Mouse (Mus musculus) liver, adult (tissue): ENCODE data around the gene Kat2b.

ENCODE experiments used
- GATA4 ChIP-seq: IDR thresholded peaks from 2 replicates; pipeline ENCODE4 v1.6.1; 2014; ENCODE audit warnings: mild to moderate bottlenecking, low read length; ENCODE audit not compliant: insufficient replicate concordance

Gene Kat2b

DNA sequence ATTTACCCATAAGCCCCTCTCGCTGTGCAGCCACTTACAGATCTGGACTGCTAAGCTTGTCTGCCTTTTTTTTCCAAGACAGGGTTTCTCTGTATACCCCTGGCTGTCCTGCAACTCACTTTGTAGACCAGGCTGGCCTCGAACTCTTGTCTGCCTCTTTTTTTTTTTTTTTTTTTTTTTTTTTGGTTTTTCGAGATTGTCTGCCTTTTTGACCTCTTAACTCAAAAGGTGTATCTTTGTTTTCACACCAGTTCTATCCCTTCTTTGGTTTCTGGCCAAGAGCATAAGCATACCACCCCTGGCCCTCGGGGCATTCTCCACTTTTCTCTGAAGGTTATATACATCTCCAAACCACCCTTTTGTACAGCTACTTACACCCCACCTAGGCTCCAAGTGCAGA is 1.8 kb upstream of the Kat2b start:
- TF ChIP-seq GATA4: no peak

DNA sequence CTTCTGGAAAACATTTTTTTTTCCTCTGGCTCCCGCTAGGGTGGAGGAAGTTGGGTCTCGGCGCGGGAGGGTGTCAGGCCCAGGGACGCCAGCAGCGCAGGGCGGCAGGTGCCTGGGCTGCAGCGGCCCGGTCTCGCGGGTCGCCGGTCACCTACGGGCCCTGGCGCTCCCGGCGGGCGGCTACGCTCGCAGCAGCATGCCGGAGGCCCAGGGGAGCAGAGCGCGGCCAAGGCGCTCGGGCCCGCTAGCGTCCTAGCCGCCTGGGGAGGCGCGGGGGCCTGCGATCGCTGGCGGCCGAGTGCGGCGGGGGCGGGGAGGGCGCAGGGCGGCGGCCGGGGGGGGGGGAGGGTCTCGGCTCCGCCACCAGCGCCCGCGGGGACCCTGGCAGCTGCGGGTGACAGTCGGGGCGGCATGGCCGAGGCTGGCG is 271 bp downstream of the Kat2b start:
- no peak for TF ChIP-seq GATA4

DNA sequence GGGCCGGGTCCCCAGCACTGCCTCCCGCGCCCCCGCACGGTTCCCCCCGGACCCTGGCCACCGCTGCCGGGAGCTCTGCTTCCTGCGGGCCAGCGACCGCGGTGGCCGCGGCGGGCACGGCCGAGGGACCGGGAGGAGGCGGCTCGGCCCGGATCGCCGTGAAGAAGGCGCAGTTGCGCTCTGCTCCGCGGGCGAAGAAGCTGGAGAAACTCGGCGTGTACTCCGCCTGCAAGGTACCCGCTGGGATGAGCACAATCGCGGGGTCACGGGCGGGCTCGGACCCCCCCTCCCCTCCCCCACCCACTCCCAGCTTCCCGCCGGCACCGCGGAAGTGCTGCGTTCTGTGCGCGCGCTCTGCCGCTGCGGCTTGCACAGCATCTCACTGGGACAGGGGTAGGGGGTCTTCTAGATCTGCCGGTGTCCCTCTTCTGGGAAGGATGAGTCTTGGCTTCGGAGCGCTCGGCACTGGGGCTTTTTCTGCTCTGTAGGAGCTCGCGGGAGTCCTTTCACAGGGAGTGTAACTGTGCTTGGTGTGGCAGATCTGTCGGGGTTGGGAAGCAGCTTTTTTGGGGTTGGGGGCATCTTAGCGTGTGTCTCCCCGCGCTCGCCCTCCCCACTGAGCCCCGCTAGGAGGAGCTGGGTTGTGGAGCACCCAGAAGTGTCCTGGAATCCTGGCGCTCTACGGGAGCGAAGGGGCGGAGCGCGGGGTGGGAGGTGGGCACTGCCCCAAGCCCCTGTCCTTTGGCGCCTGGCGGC is 863 bp downstream of the Kat2b start:
- TF ChIP-seq GATA4: no peak

DNA sequence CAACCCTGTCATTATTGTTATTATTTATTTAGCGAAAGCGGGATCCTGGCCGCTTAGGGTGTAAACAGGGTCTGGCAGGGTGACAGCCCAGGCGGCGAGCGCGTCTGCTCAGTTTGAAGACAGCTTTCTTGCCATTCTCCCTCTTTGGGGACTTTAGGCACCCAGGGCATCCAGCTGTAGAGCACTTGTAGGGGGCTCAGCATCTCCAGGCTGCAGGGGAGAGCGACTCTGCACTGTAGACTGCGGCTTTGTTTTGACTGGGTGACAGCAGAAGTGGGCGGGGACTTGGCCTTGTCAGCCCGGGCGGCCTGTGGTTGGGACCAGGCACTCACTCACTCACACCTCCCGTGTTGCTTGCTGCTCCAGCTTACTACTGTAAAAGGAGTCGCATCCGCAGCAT is 1.5 kb downstream of the Kat2b start:
- TF ChIP-seq GATA4: no peak

DNA sequence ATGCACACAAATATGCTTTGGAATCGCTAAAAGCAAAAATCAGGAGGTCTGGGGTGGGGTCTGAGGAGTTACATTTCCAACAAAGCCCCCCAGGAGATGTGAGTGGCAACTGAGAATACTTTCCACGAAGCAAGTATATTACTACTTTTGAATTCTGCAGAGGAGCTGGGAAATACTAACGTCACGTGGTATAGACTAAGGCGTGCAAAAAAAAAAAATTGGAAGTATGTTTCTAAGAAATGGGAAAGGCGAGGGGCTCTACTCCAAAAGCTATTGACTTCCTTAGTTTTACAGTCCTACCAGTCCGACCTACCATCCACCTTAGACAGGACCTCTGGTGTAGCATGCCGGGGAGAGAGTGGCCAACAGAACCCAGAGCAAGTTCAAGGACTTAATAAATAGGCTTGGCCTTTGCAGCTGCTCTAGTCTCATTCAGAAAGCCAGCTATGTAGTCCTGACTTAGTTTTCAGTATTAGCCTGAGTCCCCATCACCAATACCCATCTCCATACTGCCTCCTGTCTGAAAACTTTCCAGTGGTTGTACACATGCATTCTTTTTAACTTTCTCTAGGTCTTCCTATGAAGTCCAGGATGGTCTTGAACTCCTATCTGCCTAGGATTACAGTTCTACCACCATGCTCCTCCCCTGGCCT is 2.2 kb downstream of the Kat2b start:
- no peak for TF ChIP-seq GATA4

DNA sequence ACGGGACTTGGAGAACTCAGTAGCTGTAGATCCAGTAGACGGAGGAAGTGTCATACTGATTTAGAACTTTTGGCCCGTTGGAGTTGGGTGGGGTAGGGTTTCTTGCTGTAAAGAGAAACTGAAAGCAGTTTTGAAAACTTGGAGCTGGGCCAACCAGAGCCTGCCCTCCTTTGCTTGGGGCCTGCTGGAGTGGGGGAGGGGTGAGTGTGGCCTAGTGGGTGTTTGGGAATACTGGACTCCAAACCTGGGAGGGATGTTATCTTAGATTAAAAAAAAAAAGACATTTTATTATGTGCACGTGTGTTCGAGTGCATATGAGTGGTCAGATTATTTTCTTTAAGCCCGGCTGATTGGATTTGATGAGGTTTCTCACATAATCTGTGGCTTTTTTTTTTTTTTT is 3.2 kb downstream of the Kat2b start:
- no peak for TF ChIP-seq GATA4

DNA sequence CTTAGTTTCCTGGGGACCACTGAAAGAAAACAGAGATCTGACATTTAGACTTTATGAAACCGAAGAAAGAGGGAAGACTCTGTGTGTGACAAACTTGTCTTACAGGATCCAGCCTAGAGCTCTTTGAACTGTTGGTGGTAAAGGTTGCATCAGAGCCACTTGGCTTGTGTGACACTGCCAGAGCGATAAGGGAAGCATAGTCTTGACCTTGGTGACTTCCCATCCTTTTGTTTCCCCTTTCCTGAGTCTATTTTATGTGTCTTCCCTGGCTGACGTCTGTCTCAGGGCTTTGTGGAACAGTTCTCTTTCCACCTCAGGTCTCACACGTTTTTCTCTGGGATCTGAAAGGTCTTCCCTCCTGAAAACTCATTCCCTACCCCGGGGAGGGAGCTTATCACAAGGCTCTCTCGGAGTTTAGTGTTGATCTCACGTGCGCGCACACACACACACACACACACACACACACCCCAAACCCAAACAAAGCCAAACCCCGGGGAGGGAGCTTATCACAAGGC is 3.8 kb downstream of the Kat2b start:
- TF ChIP-seq GATA4: peak; percentile 93

DNA sequence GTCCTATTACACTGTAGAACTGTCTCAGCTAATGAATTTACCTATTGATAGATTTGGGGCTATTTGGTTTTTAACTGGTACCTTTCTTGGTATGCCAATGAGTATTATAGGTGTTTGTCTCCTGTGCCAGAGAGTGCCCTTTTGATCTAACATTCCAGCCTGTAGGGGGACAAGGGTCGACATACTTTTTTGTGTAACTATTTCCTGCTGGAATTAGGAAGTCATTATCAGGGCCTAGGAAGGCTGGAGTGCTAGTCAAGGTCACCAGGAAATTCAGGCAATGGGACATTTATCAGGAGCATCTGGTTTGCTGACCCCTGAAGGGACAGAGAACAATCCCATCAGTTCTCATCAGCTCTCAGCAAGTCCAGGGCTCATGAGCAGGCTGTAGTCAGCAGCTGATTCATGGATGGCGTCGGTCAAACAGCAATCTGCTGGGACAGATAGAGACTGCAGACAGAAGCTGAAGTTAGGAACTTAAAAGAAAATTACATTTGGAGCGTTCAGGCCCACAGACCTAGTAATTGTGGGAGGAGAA is 6.4 kb downstream of the Kat2b start:
- TF ChIP-seq GATA4: peak; percentile 90; the same call in 1 of the 2 replicates

DNA sequence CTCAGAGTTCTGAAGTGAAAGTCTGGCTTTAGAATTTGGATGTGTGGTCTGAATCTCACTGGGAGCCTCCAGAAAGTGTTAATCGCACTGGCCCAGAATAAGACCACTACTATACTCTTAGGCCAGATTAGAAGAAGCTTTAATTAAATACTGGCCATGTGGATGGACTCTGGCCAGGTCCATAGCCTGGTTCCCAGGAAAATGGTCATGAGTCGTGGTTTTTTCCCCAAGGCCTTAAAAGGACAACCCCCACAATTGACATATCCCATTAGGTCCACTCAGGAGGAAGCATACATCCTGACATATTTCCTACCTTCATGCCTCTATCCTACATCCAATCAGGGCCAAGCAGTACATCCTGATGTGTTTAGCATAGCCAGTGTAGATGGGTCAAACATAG is 10.5 kb downstream of the Kat2b start:
- no peak for TF ChIP-seq GATA4

DNA sequence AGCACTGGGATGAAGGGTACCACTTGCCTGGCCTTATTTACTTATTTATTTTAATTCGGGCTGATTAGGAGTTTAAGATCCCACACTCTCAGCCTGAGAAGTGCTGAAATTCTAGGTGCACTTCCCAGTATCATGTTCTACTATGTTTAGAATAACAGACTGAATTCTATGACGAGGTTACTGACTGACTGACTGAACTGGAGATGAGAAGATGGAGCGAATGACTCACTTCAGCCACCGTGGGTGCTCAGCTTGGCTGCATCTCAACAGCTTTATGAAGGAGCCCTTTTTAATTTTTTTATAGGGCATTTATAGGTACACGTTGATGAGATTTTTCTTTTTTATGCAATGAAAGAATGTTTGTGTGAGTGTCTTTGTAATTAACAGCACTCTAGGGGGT is 11.1 kb downstream of the Kat2b start:
- TF ChIP-seq GATA4: no peak

DNA sequence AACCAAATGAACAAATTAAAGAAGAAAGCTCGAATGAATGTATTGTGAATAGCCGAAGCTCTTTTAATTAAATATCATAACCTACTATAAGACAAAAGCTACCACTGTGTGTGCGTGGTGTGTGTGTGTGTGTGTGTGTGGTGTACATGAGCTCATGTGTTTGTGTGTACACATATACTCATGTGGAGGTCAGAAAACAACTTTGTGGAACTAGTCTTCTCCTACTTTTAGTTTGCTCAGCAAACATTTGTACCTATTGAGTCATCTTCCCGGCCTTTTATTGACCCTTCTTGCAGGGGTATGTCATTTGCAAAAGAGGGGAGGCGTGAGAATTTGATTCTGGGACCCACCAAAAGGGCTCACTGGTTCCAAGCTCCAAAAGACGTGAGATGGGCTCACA is 11.6 kb downstream of the Kat2b start:
- no peak for TF ChIP-seq GATA4

DNA sequence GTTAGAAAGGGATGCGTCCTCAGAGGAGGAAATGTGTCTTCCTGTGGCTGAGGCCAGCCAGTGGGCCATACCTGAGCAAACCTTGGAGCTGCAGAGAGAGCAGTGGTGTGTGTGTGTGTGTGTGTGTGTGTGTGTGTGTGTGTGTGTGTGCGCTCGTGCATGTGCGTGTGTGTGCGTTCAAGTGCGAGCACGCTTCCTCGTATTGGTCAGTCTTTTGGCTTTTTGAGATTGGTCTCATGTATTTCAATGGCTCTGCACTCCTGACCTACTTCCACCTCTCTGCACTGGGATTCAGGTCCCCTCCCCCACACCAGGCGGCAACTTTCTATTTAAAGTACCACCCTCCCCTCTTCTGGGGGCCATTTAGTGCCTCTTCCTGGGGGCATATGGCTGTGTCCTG is 12.1 kb downstream of the Kat2b start:
- TF ChIP-seq GATA4: no peak

DNA sequence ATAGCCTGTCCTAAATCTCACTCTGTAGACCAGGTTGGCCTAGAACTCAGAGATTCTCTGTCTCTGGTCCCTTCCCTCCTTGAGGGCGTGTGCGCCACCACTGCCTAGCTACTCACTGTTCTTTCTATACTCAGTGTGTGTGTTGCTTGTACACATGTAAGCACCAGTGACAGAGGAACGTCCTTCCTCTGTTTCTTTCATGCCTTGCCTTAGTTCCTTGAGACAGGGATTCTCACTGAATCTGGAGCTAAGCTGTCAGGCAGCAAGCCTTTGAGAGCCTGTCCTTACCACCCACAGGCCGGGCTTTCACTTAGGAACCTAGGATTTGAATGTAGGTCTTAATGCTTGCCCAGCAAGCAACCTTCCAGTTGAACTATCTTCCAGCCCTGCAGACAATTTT is 13.0 kb downstream of the Kat2b start:
- TF ChIP-seq GATA4: no peak

DNA sequence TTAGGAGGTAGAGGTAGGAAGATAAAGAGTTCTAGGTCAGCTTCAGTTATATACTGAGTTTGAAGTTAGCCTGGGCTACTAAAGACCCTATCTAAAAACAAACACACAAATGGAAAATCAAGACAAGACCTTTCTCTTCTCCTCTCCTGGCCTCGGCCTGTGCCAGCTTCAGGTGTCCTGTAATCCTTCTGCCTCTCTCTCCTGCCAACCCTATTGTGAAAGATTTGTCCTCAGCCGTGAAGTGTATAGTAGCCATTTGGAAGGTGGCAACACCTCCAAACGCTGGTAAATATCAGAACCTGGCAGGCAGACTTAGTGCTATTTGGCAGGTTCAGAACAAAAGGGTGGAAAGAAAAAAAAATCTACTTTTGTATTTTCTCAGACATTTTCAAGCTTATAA is 13.6 kb downstream of the Kat2b start:
- TF ChIP-seq GATA4: no peak

DNA sequence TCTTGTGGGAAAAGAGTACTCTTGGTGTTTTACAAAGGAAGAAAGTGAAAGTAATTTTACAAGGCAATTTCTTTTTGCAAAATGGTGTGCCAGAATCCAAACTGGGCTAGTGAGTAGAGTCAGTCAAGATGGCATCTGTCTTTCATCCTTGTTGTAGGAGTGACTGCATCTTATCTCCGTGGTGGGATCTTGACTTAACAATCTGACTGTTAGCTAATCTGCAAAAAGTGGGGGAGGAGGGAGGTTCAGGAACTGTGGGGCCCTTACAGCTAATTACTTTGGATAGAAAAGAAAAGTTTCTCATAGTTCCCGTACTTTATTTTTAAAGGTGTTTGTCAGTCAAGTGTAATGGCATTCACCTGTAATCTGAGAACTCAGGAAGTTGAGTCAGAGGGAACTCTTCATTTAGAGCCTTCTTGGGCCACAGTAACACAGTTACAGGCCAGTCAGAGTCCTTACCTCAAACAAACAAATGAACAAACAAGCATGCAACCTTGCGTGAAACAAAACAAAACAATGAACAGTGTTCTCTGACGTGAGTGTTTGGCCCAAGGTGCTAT is 15.4 kb downstream of the Kat2b start:
- no peak for TF ChIP-seq GATA4

DNA sequence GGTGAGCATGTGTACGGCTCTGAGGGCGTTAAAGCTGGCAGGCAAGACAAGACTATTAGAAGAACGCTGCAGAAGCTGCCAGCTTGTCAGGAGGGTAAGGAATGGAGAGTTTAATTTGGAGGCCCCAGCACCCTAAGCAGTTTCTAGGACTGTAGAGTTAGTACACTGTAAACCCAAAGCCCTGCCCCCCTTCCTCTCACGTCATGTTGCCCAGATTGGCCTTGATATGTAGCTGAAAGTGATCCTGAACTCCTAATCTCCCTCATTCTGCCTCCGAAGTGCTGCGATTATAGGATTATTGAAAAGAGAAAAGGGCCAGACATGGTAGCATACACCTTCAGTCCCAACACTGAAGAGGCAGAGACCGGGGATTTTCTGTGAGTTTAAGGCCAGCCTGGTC is 16.1 kb downstream of the Kat2b start:
- TF ChIP-seq GATA4: no peak

DNA sequence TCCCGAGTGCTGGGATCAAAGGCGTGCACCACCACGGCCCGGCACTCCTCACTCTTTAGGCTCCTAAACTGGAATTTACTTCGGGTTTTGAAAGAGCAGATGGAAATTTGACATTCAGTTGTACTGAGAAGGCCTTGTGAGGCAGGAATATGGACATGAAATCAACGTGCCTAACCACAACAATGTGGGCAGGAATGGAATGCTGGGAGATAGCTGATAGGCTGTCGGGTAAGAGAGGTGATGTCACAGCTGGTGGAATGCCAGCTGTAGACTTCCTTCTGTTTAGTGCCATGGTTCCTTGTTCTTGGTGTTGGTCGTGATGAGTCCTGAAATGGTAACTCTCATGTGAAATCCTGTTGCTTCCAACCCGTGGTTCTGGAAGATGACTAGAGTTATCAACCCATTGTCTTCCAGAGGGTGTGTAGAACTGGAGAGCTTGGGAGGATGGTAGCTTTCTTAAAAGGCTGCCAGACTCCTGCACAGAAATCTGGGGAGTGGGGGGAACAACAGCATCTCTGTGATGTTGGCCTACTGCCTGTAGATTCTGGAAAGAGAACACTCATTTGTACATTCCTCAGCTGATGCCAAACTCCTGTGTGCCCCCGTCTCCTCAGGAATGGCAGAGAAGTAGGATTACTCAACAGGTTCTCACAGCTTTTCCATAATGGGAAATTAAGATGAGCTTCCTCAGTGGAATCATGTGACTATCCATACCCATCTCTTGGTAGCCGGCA is 17.4 kb downstream of the Kat2b start:
- no peak for TF ChIP-seq GATA4
